Mouse (Mus musculus): Measurements from ENCODE around the gene Orm3. TPM values are rescaled to one million over a fixed set of nuclear protein-coding genes. Genes with fewer than 3 reads are reported as not detected.
A peak's percentile ranks its signal among the peaks of the same experiment; 100 is the strongest.

Orm3 gene
- total RNA-seq, 2 experiments from 2014 or later: not detected

DNA sequence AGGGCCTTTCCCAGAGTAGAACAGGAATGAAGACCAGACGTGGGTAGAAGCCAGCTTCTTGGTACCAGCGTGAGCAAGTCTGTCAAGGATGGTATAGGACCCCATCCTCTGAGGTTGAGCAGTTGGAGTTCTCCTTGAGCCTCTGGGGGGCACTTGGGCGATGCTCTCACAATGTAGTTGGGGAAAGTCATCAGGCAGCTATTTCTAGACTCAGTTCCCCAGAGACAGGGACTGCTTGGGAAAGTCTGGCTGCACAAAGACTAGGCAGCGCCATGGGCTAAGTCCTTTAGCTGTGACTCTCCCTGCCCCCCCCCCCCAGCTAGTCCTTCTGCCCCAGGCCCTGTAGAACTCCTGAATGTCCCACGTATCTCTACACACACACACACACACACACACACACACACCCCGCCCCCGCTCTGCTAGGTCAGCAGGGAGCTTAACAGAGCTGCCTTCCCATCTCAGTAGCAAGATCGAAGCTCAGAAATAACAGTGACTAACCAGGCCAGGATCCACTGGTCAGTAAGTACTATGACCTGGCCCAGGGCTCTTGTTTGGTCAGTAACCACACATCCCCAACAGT, 43.8 kb downstream of the Orm3 start:
- H3K27ac ChIP-seq: peak overlapping the region; percentile 39; the same call in 1 of the 2 replicates
- H3K4me3 ChIP-seq: no peak overlapping the region
- no peak for TF ChIP-seq CTCF (conservative IDR thresholded peaks at IDR 0.05)
- no peak for DNase-seq (ENCODE audit: low spot score in 2 of 2)

GRCm38 (mm10) chr4:63400541-63401306, 44.8 kb downstream of the Orm3 start:
- H3K4me3 ChIP-seq: no peak overlapping the region
- H3K27ac ChIP-seq: peak overlapping the region; percentile 28; the same call in 1 of the 2 replicates
- TF ChIP-seq CTCF (conservative IDR thresholded peaks at IDR 0.05): no peak
- no peak for DNase-seq (ENCODE audit: low spot score in 2 of 2)

GRCm38 (mm10) chr4:63401620-63402019, 45.7 kb downstream of the Orm3 start:
- TF ChIP-seq CTCF (conservative IDR thresholded peaks at IDR 0.05): no peak
- no peak for DNase-seq (ENCODE audit: low spot score in 2 of 2)
- Histone ChIP-seq H3K27ac (peak overlapping the region; percentile 69), H3K4me3 (no peak overlapping the region)

DNA sequence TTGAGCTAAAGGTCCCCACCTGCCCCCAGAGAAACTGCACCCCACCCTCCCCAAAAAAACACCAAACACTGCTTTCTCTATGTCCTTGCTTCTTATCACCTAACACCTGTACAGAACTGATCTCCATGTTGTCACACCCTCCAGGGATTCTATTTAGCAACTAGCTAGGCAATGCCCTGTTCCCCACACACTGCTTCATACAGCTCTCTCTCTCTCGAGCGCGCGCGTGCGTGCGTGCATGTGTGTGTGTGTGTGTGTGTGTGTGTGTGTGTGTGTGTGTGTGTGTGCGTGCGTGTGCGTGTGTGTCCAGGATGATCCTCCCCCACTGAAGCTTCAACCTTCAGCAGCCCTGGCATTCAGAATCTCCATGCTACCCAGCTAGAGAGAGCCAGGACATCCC, 46.1 kb downstream of the Orm3 start:
- peak overlapping the region; percentile 87 for H3K27ac ChIP-seq
- no peak for DNase-seq (ENCODE audit: low spot score in 2 of 2)
- no peak for TF ChIP-seq CTCF (conservative IDR thresholded peaks at IDR 0.05)
- H3K4me3 ChIP-seq: no peak overlapping the region; the same call in 1 of the 2 replicates

GRCm38 (mm10) chr4:63402558-63402957, 46.6 kb downstream of the Orm3 start:
- peak overlapping the region; percentile 87 for H3K27ac ChIP-seq
- TF ChIP-seq CTCF (conservative IDR thresholded peaks at IDR 0.05): no peak

GRCm38 (mm10) chr4:63403040-63403959, 47.3 kb downstream of the Orm3 start, which contains the start of gene Akna:
Akna (minus strand) TSS chr4:63403354.
- peak; percentile 53 to 58 for DNase-seq (ENCODE audit: low spot score in 2 of 2)
- Histone ChIP-seq H3K27ac (peak within 1 kb of the TSS; percentile 87), H3K4me3 (peak within 1 kb of the TSS; percentile 47)
- no peak for TF ChIP-seq CTCF (conservative IDR thresholded peaks at IDR 0.05)

More at GRCm38 (mm10) chr4:63402558-63402957, 46.6 kb downstream of the Orm3 start:
- DNase-seq (ENCODE audit: low spot score in 2 of 2): no peak
- peak overlapping the region; percentile 47 for H3K4me3 ChIP-seq

DNA sequence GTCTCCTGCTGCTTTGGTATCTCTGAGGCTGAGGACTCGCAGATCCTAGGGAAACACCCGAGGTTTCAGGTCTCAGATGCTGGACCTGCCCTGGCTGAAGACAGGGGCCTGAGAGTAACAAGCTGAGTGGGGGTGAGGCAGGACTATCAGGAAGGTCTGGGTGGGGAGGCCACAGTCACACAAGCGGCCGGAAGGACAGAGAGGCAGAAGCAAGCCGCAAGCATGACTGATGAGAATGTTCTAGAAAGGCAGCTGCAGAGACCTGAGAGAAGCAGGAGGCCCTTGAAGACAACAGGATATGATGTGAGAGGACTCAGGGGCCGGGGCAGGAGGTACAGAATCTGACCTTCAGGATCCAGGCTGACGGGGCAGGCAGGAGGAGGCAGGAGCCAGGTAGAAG, 48.2 kb downstream of the Orm3 start:
- Histone ChIP-seq H3K27ac (peak overlapping the region; percentile 87), H3K4me3 (no peak overlapping the region)
- DNase-seq (ENCODE audit: low spot score in 2 of 2): no peak
- TF ChIP-seq CTCF (conservative IDR thresholded peaks at IDR 0.05): no peak

DNA sequence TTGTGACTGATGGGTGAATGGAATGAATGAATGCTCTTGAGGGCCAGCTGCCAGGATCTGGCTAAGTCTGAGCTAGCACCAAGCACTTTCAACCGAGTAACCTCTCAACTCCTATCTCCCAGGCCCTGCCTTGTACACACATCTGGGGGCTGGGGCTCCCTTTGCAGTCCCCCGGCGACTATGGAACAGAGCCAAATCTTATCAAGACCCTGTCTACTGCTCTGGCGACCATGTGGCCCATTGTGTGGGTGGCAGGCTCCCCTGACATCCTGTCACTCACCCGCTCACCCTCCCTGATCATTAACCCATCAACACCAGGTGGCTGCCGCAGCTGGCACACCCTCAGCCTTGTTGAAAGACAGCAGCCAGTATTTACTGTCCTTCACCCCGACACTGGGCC, 49.1 kb downstream of the Orm3 start:
- TF ChIP-seq CTCF (conservative IDR thresholded peaks at IDR 0.05): no peak
- DNase-seq (ENCODE audit: low spot score in 2 of 2): no peak
- H3K4me3 ChIP-seq: no peak overlapping the region
- no peak overlapping the region for H3K27ac ChIP-seq

GRCm38 (mm10) chr4:63405683-63406082, 49.7 kb downstream of the Orm3 start:
- Histone ChIP-seq H3K4me3 (no peak overlapping the region), H3K27ac (no peak overlapping the region)
- no peak for DNase-seq (ENCODE audit: low spot score in 2 of 2)
- TF ChIP-seq CTCF (conservative IDR thresholded peaks at IDR 0.05): no peak

- Histone ChIP-seq H3K27ac (no peak overlapping the region), H3K4me3 (no peak overlapping the region)
- TF ChIP-seq CTCF (conservative IDR thresholded peaks at IDR 0.05): no peak
- DNase-seq (ENCODE audit: low spot score in 2 of 2): no peak
Measured at GRCm38 (mm10) chr4:63408247-63408646, 52.3 kb downstream of the Orm3 start.

DNA sequence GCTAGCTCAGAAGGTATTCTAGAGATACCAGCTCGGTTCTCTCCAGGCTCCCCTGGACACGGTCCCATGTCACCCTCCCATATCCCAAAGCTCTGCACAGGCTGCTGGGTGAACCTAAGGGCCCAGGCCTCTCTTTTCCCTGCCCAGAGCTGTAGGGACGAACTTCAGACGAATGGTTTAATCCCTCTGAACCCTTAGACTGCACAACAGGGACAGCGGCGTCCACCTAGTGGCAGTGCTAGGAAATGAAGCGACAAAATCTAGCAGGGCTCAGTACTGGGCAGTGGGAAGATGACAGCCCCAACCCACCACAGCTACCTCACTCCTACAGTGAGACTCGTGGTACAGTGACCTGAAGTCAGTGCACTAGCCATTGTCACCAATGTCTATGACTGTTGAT, 52.7 kb downstream of the Orm3 start:
- peak in 1 of 2 experiments; percentile 53 for DNase-seq (ENCODE audit: low spot score in 2 of 2)
- H3K4me3 ChIP-seq: no peak overlapping the region; the same call in 1 of the 2 replicates
- TF ChIP-seq CTCF (conservative IDR thresholded peaks at IDR 0.05): peak; percentile 89
- no peak overlapping the region; the same call in 1 of the 2 replicates for H3K27ac ChIP-seq

Other genes with a start within 250 kb of the Orm3 start
- gene Ambp, start 201.4 kb upstream of the Orm3 start, total RNA-seq (2021): not detected
- gene Kif12, start 184.0 kb upstream of the Orm3 start, total RNA-seq (2021): not detected
- 1 to 10 TPM; 4.1 to 5.1 TPM for gene Col27a1, start 142.2 kb upstream of the Orm3 start, total RNA-seq (2021)
- not detected for gene Orm1, start 11.6 kb upstream of the Orm3 start, total RNA-seq (2021)
- gene Orm2, start 6.3 kb downstream of the Orm3 start, total RNA-seq (2021): not detected
- gene Akna, start 47.2 kb downstream of the Orm3 start, total RNA-seq (2021): 1 to 10 TPM; 3.5 to 3.8 TPM
- 10 to 100 TPM; 17.9 to 20.7 TPM for gene Whrn, start 139.8 kb downstream of the Orm3 start, total RNA-seq (2021)
- 100 to 1,000 TPM; 119 to 128 TPM for gene Atp6v1g1, start 188.6 kb downstream of the Orm3 start, total RNA-seq (2021)
- gene Tmem268, start 202.6 kb downstream of the Orm3 start, total RNA-seq (2021): 1 to 10 TPM; 5.8 to 8.3 TPM
- not detected for gene Gm11213, start 249.1 kb downstream of the Orm3 start, total RNA-seq (2021)